Mouse (Mus musculus) C2C12 (cell line): ENCODE results near the gene Tasp1. TPM values are rescaled to one million over a fixed set of nuclear protein-coding genes. Genes with fewer than 3 reads are reported as not detected.
"Not testable (repeated sequence)": the region's sequence is repeated elsewhere in the genome, so short reads cannot be mapped to it uniquely, and the experiment has no call there.

Experiments used
- H3K27me3 ChIP-seq: one replicate; pipeline ENCODE4 v1.6.1; 2011; ENCODE audit not compliant: control insufficient read depth, insufficient read depth, insufficient read length
- H3K36me3 ChIP-seq: one replicate; pipeline ENCODE4 v1.6.1; 2011; ENCODE audit not compliant: control insufficient read depth, insufficient read depth
- H3K4me3 ChIP-seq: one replicate; pipeline ENCODE4 v1.5.1; 2011; ENCODE audit warnings: mild to moderate bottlenecking, control low read depth; ENCODE audit not compliant: poor library complexity, insufficient read depth, severe bottlenecking
- H3K79me2 ChIP-seq: one replicate; pipeline ENCODE4 v1.6.1; 2011; ENCODE audit not compliant: control insufficient read depth, insufficient read depth
- H3K79me3 ChIP-seq: one replicate; pipeline ENCODE4 v1.6.1; 2011; ENCODE audit warnings: low read depth, control low read depth
- H3ac ChIP-seq: one replicate; pipeline ENCODE3; 2011; ENCODE audit warnings: low read depth; ENCODE audit not compliant: control insufficient read depth, insufficient read length
- CEBPB ChIP-seq: IDR thresholded peaks from one replicate; pipeline ENCODE4 v1.6.1; 2011; ENCODE audit warnings: low read depth, mild to moderate bottlenecking, control low read depth, moderate library complexity
- CTCF ChIP-seq: IDR thresholded peaks from one replicate; pipeline ENCODE4 v1.5.1; 2011; ENCODE audit not compliant: control insufficient read depth, insufficient read depth, insufficient read length
- FOSL1 ChIP-seq: IDR thresholded peaks from one replicate; pipeline ENCODE4 v1.8.0; 2011; ENCODE audit warnings: mild to moderate bottlenecking, low read length; ENCODE audit not compliant: poor library complexity, insufficient read depth, severe bottlenecking
- MAX ChIP-seq: IDR thresholded peaks from one replicate; pipeline ENCODE4 v1.6.1; 2011; ENCODE audit warnings: mild to moderate bottlenecking, control low read depth
- MYOD1 ChIP-seq: IDR thresholded peaks from one replicate; pipeline ENCODE4 v1.6.1; 2011; ENCODE audit warnings: low read depth; ENCODE audit not compliant: control insufficient read depth, insufficient read length
- MYOG ChIP-seq: IDR thresholded peaks from one replicate; pipeline ENCODE4 v1.6.1; 2011; ENCODE audit not compliant: control insufficient read depth, insufficient read length; ENCODE audit errors: extremely low read depth
- USF1 ChIP-seq: IDR thresholded peaks from one replicate; pipeline ENCODE4 v1.6.1; 2011; ENCODE audit warnings: low read depth, mild to moderate bottlenecking, control low read depth, moderate library complexity
- polyA plus RNA-seq: library from polyadenylated mRNA; unstranded; fragments of >200 nt; fragmentation: generic; extraction: Trizol; gene quantifications from one replicate; pipeline ENCODE4 v1.2.1, GENCODE M21; 2012; ENCODE audit warnings: missing spikeins

The Tasp1 gene
- polyA plus RNA-seq, 1 experiment, result 5.5 TPM

DNA sequence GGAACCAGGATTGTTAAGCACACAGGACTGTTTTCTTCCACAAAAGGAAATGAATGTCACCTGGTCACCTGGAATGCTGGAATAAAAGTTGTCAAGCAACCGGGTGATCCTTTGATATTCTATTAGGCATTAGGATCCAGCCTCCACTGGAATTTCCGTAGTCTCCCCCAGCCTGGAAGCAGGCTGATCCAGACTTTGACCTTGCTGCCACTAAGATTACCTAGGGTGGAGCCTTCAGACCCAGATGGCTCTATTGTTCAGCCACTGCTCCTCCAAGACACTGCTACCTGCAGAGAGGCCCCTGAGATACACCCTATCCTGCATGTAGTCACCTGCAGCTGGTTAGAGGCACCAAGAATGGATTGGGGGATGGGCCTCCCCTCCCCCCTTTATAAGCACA, 192.8 kb downstream of the Tasp1 start:
- no peaks in the 10 kb centered on the region for H3K79me2 ChIP-seq

GRCm38 (mm10) chr2:139869071-139869470, 197.5 kb downstream of the Tasp1 start:
- not testable (repeated sequence) for H3K27me3 ChIP-seq, H3K4me3 ChIP-seq, H3K79me3 ChIP-seq, H3ac ChIP-seq, H3K79me2 ChIP-seq, H3K36me3 ChIP-seq

More for the DNA sequence above, 192.8 kb downstream of the Tasp1 start:
- Histone ChIP-seq H3ac (no peak overlapping the region), H3K79me3 (no peaks in the 10 kb centered on the region), H3K36me3 (peaks cover 5% of the 10 kb centered on the region), H3K4me3 (no peak overlapping the region), H3K27me3 (no peaks in the 10 kb centered on the region)
- TF ChIP-seq USF1 (no peak), CEBPB (no peak), MYOG (no peak), MAX (no peak), CTCF (no peak)

GRCm38 (mm10) chr2:139863396-139863795, 203.2 kb downstream of the Tasp1 start:
- not testable (repeated sequence) for H3K27me3 ChIP-seq, H3K36me3 ChIP-seq, H3ac ChIP-seq, H3K4me3 ChIP-seq, H3K79me2 ChIP-seq, H3K79me3 ChIP-seq

- TF ChIP-seq MAX, result no peak
- TF ChIP-seq USF1, result no peak
- TF ChIP-seq CTCF, result no peak
- no peak for TF ChIP-seq FOSL1
- TF ChIP-seq MYOD1, result no peak
- no peak for TF ChIP-seq MYOG
- no peak for TF ChIP-seq CEBPB
- Histone ChIP-seq H3K79me2 (no peaks in the 10 kb centered on the region), H3K4me3 (no peak overlapping the region)
Observed at GRCm38 (mm10) chr2:139860133-139860494, 206.5 kb downstream of the Tasp1 start.

GRCm38 (mm10) chr2:139859424-139860132, 207.0 kb downstream of the Tasp1 start:
- Histone ChIP-seq H3K27me3 (no peaks in the 10 kb centered on the region), H3K79me2 (no peaks in the 10 kb centered on the region), H3K79me3 (no peaks in the 10 kb centered on the region), H3ac (no peak overlapping the region), H3K36me3 (peaks cover 7% of the 10 kb centered on the region), H3K4me3 (no peak overlapping the region)
- no peak for TF ChIP-seq MAX
- no peak for TF ChIP-seq MYOD1
- no peak for TF ChIP-seq FOSL1
- TF ChIP-seq MYOG, result no peak
- no peak for TF ChIP-seq CEBPB
- TF ChIP-seq USF1, result no peak
- TF ChIP-seq CTCF, result no peak

More at GRCm38 (mm10) chr2:139860133-139860494, 206.5 kb downstream of the Tasp1 start:
- peaks cover 7% of the 10 kb centered on the region for H3K36me3 ChIP-seq
- no peaks in the 10 kb centered on the region for H3K27me3 ChIP-seq
- H3K79me3 ChIP-seq, result no peaks in the 10 kb centered on the region
- H3ac ChIP-seq, result no peak overlapping the region

DNA sequence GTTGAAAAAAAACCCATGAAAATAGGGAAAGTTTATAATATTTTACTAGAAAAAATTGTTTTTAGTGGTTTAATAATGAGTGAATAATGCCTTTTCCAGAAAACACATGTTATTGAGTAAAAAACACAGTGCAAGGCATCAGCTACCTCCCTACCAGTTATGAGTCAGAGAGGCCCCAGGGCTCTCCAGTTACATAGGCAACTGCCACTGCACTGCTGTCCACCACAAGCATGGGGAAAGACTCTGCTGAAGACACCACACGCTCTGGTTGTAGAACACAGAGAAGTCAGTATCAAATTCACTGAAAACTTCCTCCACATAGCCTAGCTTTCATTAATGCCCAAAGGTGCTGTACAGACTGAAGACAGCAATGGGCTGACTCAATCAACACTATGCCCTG, 217.0 kb downstream of the Tasp1 start:
- H3K27me3 ChIP-seq, result no peaks in the 10 kb centered on the region
- TF ChIP-seq MYOD1 (no peak), FOSL1 (no peak), CTCF (no peak), CEBPB (no peak), MYOG (no peak), MAX (peak; percentile 29), USF1 (no peak)

More for the DNA sequence above, 217.0 kb downstream of the Tasp1 start:
- Histone ChIP-seq H3K4me3 (no peak overlapping the region), H3K79me2 (no peaks in the 10 kb centered on the region), H3K36me3 (no peaks in the 10 kb centered on the region), H3K79me3 (no peaks in the 10 kb centered on the region), H3ac (no peak overlapping the region)
